Comparison of ENCODE assay signal across 8 mouse cellular contexts in genomic region chr3:132086461-132086860, GRCm38 (mm10). TPM values are rescaled to one million over a fixed set of nuclear protein-coding genes. Genes with fewer than 3 reads are reported as not detected.
DNase-seq lines count a peak whose midpoint lies in the region; ATAC-seq and TF ChIP-seq lines count a peak whose summit lies in the region.

No protein-coding gene starts in this region.

- H3K4me2 ChIP-seq in forebrain, embryonic 16.5 days (ENCODE audit: low read length) = peak overlapping the region; percentile 81
- 0 out of 2 replicates have a peak overlapping the region, but pooled peaks have one; percentile 13 for H3K4me2 ChIP-seq in liver, embryonic 16.5 days (ENCODE audit: low read depth, low read length)

- no peak overlapping the region for H3K9ac ChIP-seq in forebrain, embryonic 16.5 days (replicated peaks; ENCODE audit: low read depth, low read length)
- no peak overlapping the region for H3K9ac ChIP-seq in liver, embryonic 16.5 days (ENCODE audit: low read depth, low read length)

- DNase-seq in heart, embryonic 10.5 days (ENCODE audit: low spot score) = no peak
- no peak for DNase-seq in heart, adult 18-20 months
- no peak for DNase-seq in ovary, postnatal 36 days (ENCODE audit: low spot score)
- DNase-seq in ovary, adult 18-20 months (ENCODE audit: low spot score) = no peak

- no peaks in the 10 kb centered on the region for H3K36me3 ChIP-seq in heart, embryonic 10.5 days
- H3K36me3 ChIP-seq in C2C12 (ENCODE audit: control insufficient read depth, insufficient read depth) = no peaks in the 10 kb centered on the region
- no peaks in the 10 kb centered on the region for H3K36me3 ChIP-seq in forebrain, embryonic 16.5 days (ENCODE audit: control insufficient read depth, insufficient read depth)
- no peaks in the 10 kb centered on the region for H3K36me3 ChIP-seq in liver, embryonic 16.5 days (ENCODE audit: control insufficient read depth, insufficient read depth)

- peaks cover 33% of the 10 kb centered on the region for H3K4me1 ChIP-seq in heart, embryonic 10.5 days
- peaks cover 25% of the 10 kb centered on the region for H3K4me1 ChIP-seq in forebrain, embryonic 16.5 days (replicated peaks; ENCODE audit: control insufficient read depth, insufficient read depth, low read length)
- H3K4me1 ChIP-seq in liver, embryonic 16.5 days (ENCODE audit: control insufficient read depth, low read depth, low read length) = no peaks in the 10 kb centered on the region; the same call in 1 of the 2 replicates

- no peaks in the 10 kb centered on the region for H3K79me3 ChIP-seq in C2C12 (ENCODE audit: low read depth)

- H3K27me3 ChIP-seq in heart, embryonic 10.5 days (ENCODE audit: insufficient read depth, poor library complexity, severe bottlenecking) = peaks cover 28% of the 10 kb centered on the region
- H3K27me3 ChIP-seq in C2C12 (ENCODE audit: control insufficient read depth, insufficient read depth, insufficient read length) = peaks cover 11% of the 10 kb centered on the region
- H3K27me3 ChIP-seq in forebrain, embryonic 16.5 days (replicated peaks; ENCODE audit: control insufficient read depth, insufficient read depth, low read length) = peaks cover 10% of the 10 kb centered on the region
- H3K27me3 ChIP-seq in liver, embryonic 16.5 days (ENCODE audit: control insufficient read depth, insufficient read depth, low read depth, low read length) = peaks cover 24% of the 10 kb centered on the region

- no peak overlapping the region for H3K27ac ChIP-seq in heart, embryonic 10.5 days
- H3K27ac ChIP-seq in forebrain, embryonic 16.5 days (ENCODE audit: low read length) = no peak overlapping the region
- H3K27ac ChIP-seq in liver, embryonic 16.5 days (ENCODE audit: low read length) = no peak overlapping the region

- H3K9me3 ChIP-seq in heart, embryonic 10.5 days = no peaks in the 10 kb centered on the region
- no peaks in the 10 kb centered on the region for H3K9me3 ChIP-seq in forebrain, embryonic 16.5 days (ENCODE audit: control insufficient read depth, low read length)
- H3K9me3 ChIP-seq in liver, embryonic 16.5 days (replicated peaks; ENCODE audit: control insufficient read depth, low read length) = no peaks in the 10 kb centered on the region

- H3K4me3 ChIP-seq in heart, embryonic 10.5 days = peak overlapping the region; percentile 64
- no peak overlapping the region for H3K4me3 ChIP-seq in C2C12 (ENCODE audit: insufficient read depth, poor library complexity, severe bottlenecking)
- H3K4me3 ChIP-seq in forebrain, embryonic 16.5 days (replicated peaks; ENCODE audit: low read length) = peak overlapping the region; percentile 49
- H3K4me3 ChIP-seq in liver, embryonic 16.5 days (ENCODE audit: low read depth, low read length) = no peak overlapping the region

- WGBS in heart, embryonic 10.5 days = 26% methylated on average over 5 of the region's 5 CpGs
- WGBS in forebrain, embryonic 16.5 days = 23% methylated on average over 5 of the region's 5 CpGs
- 18% methylated on average over 5 of the region's 5 CpGs for WGBS in liver, embryonic 16.5 days (ENCODE audit: insufficient replicate concordance)

- TF ChIP-seq CTCF in C2C12 (IDR thresholded peaks at IDR 0.05; ENCODE audit: control insufficient read depth, insufficient read depth, insufficient read length) = no peak

- ATAC-seq in forebrain, embryonic 16.5 days = peak; percentile 9
- ATAC-seq in liver, embryonic 16.5 days (ENCODE audit: low read depth) = no peak
- ATAC-seq in inflammation-experienced regulatory T-cells, adult 6 months = no peak

- H3ac ChIP-seq in C2C12 (ENCODE audit: control insufficient read depth, insufficient read length, low read depth) = peak overlapping the region; percentile 76

- no peaks in the 10 kb centered on the region for H3K79me2 ChIP-seq in C2C12 (ENCODE audit: control insufficient read depth, insufficient read depth)

TF ChIP-seq in C2C12, 6 proteins besides CTCF, POLR2A, EP300 and RAD21:
- TF ChIP-seq USF1 (IDR thresholded peaks at IDR 0.05; ENCODE audit: low read depth) = no peak
- TF ChIP-seq CEBPB (IDR thresholded peaks at IDR 0.05; ENCODE audit: low read depth) = no peak
- no peak for TF ChIP-seq MYOD1 (IDR thresholded peaks at IDR 0.05; ENCODE audit: control insufficient read depth, insufficient read length, low read depth)
- no peak for TF ChIP-seq MAX (IDR thresholded peaks at IDR 0.05)
- TF ChIP-seq FOSL1 (IDR thresholded peaks at IDR 0.05; ENCODE audit: insufficient read depth, low read length, poor library complexity, severe bottlenecking) = no peak
- no peak for TF ChIP-seq MYOG (IDR thresholded peaks at IDR 0.05; ENCODE audit: control insufficient read depth, extremely low read depth, insufficient read length)

RNA-seq across cellular contexts. Expression of gene Dkk2, which starts 1.4 kb away (rescaled TPM):
- polyA plus RNA-seq in heart, embryonic 10.5 days (2016; fragmentation: Nextera tagmentation; extraction: Ambion mirVana) = 3.0 and 7.7 TPM in 2 replicates
- under 1 TPM; 0.10 to 0.18 TPM for total RNA-seq in heart, adult 18-20 months (2021)
- 0.05 TPM for polyA plus RNA-seq in C2C12 (2012; fragmentation: generic; extraction: Trizol)
- 1.5 and 1.8 TPM in 2 replicates for polyA plus RNA-seq in forebrain, embryonic 16.5 days (2015; fragmentation: Nextera tagmentation; extraction: Ambion mirVana)
- 0.28 and 0.35 TPM in 2 replicates for polyA plus RNA-seq in liver, embryonic 16.5 days (2015; fragmentation: Nextera tagmentation; extraction: Ambion mirVana)
- under 1 TPM in 1 of 3 experiments, not detected in 2; 0.25 TPM for polyA plus RNA-seq in inflammation-experienced regulatory T-cells, adult 6 months (2017; shearing (Covaris generic))

Comparison
In these comparisons a context has a peak if more than half of its experiments do, and no peak if none do; other contexts are left out.
1. H3K4me3 ChIP-seq: peak in heart, embryonic 10.5 days (single experiment) and forebrain, embryonic 16.5 days (single experiment); none in C2C12 (single experiment) and liver, embryonic 16.5 days (single experiment).